Mouse (Mus musculus): ENCODE results near the gene Prr22.

The Prr22 gene

DNA sequence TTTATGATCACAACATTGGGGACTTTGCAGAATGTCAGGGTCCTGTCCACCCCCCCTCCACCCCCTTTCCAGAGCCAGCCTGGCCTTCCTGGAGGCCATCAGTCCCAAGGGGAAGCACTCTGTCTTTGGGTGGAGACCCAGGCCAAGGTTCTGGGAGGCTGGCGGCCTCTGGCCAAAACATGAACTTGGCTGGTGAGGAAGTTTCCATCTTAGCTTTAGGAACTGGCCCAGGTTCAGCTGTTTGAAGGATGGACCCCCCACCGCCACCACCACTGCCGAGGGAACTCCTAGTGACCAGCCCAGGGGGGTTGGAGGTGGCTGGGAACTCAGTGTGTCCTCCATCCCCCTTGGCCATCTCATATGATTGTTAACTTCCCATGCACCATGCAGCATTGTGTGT, 9.0 kb upstream of the Prr22 start:
- DNase-seq (ENCODE audit: low spot score): no peak

DNA sequence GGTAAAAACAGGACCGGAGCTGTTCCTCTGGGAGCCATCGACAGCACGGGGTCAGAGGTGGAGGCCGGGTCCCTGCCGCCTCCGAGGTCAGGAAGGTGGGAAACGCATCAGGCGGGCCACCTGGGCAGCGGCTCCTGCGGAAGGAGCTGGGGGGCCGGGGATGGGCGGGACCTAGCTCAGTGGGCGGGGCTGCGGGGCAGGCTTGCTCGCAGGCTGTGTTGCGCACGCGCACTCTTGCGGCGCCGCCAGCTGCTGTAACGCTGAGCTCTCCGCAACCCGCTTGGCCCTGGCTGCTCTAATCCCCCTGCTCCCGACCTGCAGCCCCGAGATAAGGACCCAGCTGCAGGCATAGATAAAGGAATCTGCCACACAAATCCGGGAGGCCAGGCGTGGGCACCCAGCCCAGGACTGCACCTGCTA, 8.0 kb upstream of the Prr22 start:
- peak; percentile 85 for DNase-seq (ENCODE audit: low spot score)

DNA sequence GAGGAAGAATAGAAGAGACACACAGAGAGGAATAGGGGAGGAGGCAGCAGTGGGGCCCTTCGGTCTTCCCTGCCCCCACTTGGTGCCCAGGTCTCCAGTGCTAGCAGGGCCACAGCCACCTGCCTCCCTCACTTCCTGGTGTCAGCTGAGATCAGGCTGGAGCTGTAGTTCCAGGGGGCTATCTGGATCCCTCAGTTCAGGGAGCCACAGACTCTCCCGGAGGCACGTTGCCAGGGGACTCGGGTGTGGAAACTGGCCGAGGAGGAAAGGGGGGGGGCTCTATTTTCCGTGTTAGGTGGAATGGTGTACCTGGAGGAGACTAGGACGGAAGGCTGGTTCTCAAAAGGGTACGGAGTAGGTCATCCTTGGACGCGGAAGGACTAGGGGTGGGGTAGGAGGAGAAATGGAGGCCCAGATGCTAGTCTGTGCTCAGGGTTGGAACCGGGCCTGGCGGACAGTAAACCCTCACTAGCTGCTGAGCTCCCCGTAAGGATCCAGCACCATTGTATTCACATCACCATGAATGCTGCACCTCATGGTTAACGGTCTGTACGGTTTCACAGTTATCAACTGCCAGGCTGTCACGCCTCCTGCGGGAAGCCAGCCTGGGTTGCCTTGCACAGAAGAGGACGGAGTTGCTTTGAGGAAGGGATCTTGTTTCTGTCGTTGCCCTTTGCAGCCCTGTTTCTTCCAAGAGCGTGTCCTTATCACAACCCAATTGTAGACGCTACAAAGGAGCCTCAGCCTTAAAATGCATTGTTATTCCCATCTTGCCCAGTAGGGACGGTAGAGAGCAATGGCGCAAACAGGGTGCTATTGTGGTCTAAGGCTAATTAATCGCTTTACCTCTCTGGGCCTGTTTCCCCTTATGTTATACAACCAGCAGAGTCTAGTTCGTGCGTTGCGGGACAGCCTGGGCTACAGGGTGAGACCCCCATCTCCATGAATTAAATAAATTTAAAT, 7.0 kb upstream of the Prr22 start:
- DNase-seq (ENCODE audit: low spot score): peak; percentile 77

GRCm38 (mm10) chr17:56763741-56764250, 6.3 kb upstream of the Prr22 start:
- no peak for DNase-seq (ENCODE audit: low spot score)

DNA sequence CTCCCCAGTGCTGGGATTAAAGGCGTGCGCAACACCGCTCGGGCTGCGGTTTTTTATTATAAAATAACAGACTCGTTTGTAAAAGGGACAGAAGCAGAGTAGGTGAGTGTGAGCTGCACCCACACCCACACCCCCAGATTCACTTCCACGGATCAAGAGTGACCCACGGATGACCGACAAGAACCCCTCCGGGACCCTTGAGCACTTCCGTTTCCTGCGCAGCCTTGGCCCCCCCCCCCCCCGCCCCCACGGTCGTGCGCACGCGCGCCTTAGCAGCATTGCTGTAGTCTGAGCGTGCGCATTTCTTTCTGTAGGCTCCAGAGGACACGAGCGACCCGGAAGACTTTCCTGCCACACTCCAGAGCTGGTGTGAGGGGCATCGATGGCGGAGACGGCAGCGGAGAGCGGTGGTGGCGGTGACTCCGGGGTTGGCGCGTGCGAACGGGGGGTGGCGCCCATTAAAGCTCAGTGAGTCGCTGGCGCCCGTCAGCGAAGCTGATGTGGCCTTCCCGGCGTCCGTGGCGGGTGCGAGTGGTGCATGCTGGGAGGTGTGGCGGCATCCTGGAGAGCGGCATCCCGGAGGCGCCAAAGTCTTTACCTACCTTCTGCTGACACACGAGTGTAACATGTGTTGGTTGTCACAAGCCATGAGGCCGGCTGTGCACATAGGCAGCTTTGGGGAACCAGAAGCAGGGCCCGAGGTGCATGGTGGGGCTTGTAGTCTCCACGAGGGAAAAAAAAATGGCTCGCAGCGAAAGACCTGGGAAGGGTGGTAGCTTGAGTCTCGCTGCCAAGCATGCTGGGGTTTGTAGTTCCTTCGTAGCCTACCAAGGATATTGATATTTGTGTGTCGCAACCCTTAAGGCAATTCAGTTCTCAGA, 5.3 kb upstream of the Prr22 start, which contains the start of gene Dus3l:
TSS of gene Dus3l (plus strand) at position 284 of the 881 bp plus-strand sequence.
- peak; percentile 91 for DNase-seq (ENCODE audit: low spot score)

GRCm38 (mm10) chr17:56765431-56765830, 4.6 kb upstream of the Prr22 start:
- no peak for DNase-seq (ENCODE audit: low spot score)

DNA sequence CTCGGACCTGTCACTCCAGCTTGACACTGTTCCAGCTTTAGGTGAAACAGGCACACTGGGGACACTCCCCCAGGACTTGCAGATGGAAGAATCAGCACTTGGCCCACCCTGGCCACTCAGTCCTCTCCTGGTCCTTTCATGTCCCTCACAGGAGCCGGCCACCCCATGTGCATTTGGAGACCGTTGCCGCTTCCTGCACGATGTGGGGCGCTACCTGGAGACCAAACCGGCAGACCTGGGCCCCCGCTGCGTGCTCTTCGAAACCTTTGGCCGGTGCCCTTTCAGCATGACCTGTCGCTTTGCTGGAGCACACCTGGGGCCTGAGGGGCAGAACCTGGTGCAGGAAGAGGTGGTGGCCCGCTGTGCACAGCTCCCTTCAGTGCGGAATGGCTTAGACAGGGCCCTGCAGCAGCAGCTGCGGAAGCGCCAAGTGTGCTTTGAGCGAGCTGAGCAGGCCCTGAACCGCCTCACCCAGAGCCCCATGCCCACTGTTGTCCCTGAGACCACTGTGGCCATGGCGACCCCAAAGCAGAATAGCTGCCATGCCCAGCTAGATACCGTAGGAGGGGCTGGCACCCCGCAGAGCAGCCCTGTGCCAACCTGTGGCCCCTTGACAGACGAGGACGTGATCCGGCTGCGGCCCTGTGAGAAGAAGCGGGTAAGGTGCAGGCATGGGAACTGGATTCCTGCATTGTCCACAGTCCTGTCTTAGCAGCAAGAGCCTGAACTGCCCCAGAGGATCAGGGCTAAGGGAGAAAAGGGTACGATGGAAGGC, 3.2 kb upstream of the Prr22 start:
- no peak for DNase-seq (ENCODE audit: low spot score)

GRCm38 (mm10) chr17:56767531-56768135, 2.4 kb upstream of the Prr22 start:
- no peak for DNase-seq (ENCODE audit: low spot score)

DNA sequence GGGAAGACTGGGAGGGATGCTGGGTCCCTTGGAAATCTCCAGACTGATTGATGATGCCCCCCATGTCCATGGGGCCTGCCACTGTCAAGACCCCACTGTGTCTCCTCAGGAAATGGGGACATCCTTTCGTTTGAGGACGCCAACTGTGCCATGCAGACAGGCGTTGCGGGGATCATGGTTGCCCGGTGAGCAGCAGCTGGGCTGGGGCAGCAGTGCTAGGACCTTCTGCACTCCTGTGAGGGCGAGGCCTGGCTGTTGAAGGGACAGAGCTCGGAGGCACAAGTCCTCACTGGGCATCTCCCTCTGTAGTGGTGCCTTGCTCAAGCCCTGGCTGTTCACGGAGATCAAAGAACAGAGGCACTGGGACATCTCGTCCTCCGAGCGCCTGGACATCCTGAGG, 1.1 kb upstream of the Prr22 start:
- DNase-seq (ENCODE audit: low spot score): no peak

DNA sequence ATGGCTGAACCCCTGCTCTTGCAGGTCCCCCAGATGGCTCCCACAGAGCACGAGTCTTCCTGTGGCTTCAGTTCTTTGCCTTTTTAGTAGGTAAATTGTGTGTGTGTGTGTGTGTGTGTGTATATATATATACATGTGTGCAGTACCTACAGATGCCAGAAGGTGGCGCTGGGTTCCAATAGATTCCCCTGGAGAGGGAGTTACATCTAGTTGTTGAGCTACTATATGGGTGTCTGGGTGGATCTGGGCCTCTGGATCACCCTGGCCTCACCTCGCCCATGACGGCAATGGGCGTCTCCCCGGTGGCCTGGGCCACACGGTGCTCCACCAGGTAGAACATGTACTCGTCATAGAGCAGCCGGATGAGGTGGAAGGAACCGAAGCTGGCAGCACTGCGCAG, 7.5 kb downstream of the Prr22 start:
- no peak for DNase-seq (ENCODE audit: low spot score)

DNA sequence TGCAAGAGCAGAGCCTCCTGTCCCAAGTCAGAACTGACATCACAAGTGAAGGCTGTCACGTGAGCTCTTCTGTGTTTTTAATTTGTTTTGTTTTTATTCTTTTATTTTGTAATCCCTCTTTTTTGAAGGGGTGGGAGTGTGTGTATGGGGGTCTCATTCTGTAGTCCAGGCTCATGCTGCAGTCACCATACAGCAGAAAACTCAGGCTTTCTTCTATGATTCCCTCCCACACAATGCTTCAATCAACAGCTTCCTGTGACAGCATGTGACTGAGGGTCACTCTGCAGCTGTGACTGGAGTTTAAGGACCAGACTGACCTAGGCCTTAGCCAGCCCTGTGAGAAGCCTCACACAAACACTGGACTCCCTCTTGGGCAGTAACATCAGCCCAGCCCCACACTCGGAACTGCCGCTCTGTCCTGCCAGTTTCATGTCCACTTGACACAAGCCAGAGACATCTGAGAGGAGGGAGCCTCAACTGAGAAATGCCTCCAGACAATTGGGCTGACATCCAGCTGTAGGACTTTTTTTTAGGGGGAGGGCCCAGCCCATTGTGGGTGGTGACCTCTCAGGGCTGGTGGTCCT, 8.8 kb downstream of the Prr22 start:
- DNase-seq (ENCODE audit: low spot score): no peak

DNA sequence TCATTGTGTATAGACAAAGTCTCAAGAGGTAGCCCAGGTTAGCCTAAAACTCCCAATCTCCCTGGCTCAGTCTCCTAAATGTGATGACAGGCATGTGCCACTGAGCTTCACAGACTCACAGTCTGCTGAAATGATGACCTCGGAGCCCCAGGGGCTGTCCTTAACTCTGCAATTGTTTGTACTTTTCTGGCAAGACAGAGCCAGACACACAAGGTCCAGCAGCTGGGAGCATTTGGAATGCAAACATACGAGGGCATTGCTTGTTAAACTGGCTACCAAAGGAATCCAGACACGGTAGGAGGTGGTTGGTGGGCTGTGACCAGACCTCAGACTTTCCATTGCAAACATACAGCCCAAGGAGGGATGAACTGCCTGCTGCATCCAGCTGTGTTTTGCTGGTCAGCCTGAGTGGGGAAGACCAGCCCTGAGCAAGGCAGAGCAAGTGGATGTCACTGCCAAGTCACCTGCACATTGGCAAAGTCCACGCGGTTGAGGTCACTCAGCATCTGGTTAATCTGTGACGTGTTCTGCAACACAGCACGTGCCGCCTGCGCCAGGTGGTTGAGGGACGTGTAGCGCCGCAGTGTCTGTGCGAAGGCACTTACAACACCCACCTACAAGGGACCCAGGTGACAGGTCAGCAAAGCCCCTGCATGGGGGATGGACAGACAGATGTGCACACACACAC, 10.4 kb downstream of the Prr22 start:
- DNase-seq (ENCODE audit: low spot score): no peak

- DNase-seq (ENCODE audit: low spot score): no peak
These were observed 18.8 kb downstream of the Prr22 start for GRCm38 (mm10) chr17:56788886-56789285.

GRCm38 (mm10) chr17:56789286-56789685, 19.2 kb downstream of the Prr22 start:
- no peak for DNase-seq (ENCODE audit: low spot score)

GRCm38 (mm10) chr17:56792588-56792987, 22.5 kb downstream of the Prr22 start:
- DNase-seq (ENCODE audit: low spot score): no peak

- no peak for DNase-seq (ENCODE audit: low spot score)
These were observed 23.7 kb downstream of the Prr22 start for GRCm38 (mm10) chr17:56793614-56794319.

DNA sequence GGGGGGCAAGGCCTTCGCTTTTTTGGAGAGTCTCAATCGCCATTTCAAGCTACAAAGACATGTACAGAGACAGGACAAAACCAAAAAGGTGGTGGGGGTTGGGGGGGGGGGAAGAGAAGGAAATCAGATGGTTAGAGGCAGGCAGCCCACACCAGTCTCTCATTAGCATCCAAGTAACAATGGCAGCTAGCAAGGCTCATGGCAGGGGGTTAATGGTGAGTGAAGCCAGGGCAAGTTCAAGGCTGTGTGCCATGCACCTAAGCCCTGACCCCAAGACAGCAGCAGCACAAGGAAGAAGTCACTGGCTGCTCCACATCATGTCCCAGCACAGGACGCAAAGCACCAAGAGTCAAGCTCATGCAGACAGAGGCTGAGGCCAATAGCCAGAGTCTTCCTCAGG, 29.2 kb downstream of the Prr22 start:
- DNase-seq (ENCODE audit: low spot score): no peak

GRCm38 (mm10) chr17:56802065-56802464, 32.0 kb downstream of the Prr22 start:
- DNase-seq (ENCODE audit: low spot score): no peak

- no peak for DNase-seq (ENCODE audit: low spot score)
These were observed 34.9 kb downstream of the Prr22 start for GRCm38 (mm10) chr17:56804952-56805351.

DNA sequence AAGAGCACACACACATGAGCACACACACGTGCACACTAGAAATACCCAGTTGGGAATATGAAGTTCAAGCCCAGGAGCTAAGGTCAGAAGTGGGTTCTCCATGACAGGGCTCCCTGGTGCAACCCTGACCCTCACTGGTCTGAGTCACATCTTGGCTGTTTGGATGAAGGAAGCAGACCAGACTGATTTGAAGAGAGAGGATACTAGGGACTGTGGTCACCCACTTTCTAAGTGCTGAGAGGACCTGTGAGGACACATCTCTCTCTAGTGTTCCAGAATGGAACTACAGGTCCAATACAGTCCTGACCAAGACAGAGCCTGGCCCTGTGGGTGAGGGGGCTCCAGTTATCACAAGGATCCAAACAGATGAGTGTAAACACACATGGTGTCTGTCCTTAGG, 35.7 kb downstream of the Prr22 start:
- DNase-seq (ENCODE audit: low spot score): no peak

Measured in layer of hippocampus, adult 11-12 months (tissue).